Mouse (Mus musculus) heart, adult 9 months (tissue): ENCODE results near the gene Ackr3.

Source experiments
- DNase-seq, 2 experiments: peaks; one replicate each; pipeline ENCODE4 v3.0.0; 2022; ENCODE audit warnings: low spot score in 2 of 2

Gene Ackr3

GRCm38 (mm10) chr1:90228323-90228697 is 24.5 kb downstream of the Ackr3 start:
- DNase-seq: no peak

- DNase-seq: no peak
Observed at GRCm38 (mm10) chr1:90230611-90231010, 26.8 kb downstream of the Ackr3 start.

- DNase-seq: no peak
Observed at GRCm38 (mm10) chr1:90231591-90232490, 28.1 kb downstream of the Ackr3 start.

- DNase-seq: no peak
Observed at GRCm38 (mm10) chr1:90232491-90232885, 28.7 kb downstream of the Ackr3 start.

- DNase-seq: peak; percentile 53 to 80
Observed at GRCm38 (mm10) chr1:90234620-90235054, 30.9 kb downstream of the Ackr3 start.

- no peak for DNase-seq
Observed at GRCm38 (mm10) chr1:90236640-90237039, 32.9 kb downstream of the Ackr3 start.

GRCm38 (mm10) chr1:90238095-90238888 is 34.5 kb downstream of the Ackr3 start:
- DNase-seq: peak; percentile 77 to 85

- no peak for DNase-seq
Observed at GRCm38 (mm10) chr1:90239336-90240225, 35.8 kb downstream of the Ackr3 start.

- DNase-seq: no peak
Observed at GRCm38 (mm10) chr1:90240287-90240686, 36.5 kb downstream of the Ackr3 start.

- no peak for DNase-seq
Observed at GRCm38 (mm10) chr1:90242444-90242989, 38.7 kb downstream of the Ackr3 start.

- no peak for DNase-seq
Observed at GRCm38 (mm10) chr1:90244537-90244936, 40.8 kb downstream of the Ackr3 start.

- DNase-seq: no peak
Observed at GRCm38 (mm10) chr1:90245533-90245932, 41.8 kb downstream of the Ackr3 start.

GRCm38 (mm10) chr1:90246035-90246434 is 42.3 kb downstream of the Ackr3 start:
- DNase-seq: no peak

- DNase-seq: no peak
Observed at GRCm38 (mm10) chr1:90246800-90247199, 43.0 kb downstream of the Ackr3 start.

GRCm38 (mm10) chr1:90247234-90247633 is 43.5 kb downstream of the Ackr3 start:
- no peak for DNase-seq

- no peak for DNase-seq
Observed at GRCm38 (mm10) chr1:90247756-90248541, 44.2 kb downstream of the Ackr3 start.

- no peak for DNase-seq
Observed at GRCm38 (mm10) chr1:90248966-90249735, 45.4 kb downstream of the Ackr3 start.

- DNase-seq: no peak
Observed at GRCm38 (mm10) chr1:90250419-90250818, 46.6 kb downstream of the Ackr3 start.

GRCm38 (mm10) chr1:90251156-90251555 is 47.4 kb downstream of the Ackr3 start:
- DNase-seq: no peak

- DNase-seq: no peak
Observed at GRCm38 (mm10) chr1:90253465-90253864, 49.7 kb downstream of the Ackr3 start.
